Mouse (Mus musculus) cerebellum, adult 11 months (tissue): ENCODE data around the gene Trappc10.

Experiments used
- DNase-seq: peaks from one replicate; pipeline ENCODE4 v3.0.0; 2022

The Trappc10 gene

DNA sequence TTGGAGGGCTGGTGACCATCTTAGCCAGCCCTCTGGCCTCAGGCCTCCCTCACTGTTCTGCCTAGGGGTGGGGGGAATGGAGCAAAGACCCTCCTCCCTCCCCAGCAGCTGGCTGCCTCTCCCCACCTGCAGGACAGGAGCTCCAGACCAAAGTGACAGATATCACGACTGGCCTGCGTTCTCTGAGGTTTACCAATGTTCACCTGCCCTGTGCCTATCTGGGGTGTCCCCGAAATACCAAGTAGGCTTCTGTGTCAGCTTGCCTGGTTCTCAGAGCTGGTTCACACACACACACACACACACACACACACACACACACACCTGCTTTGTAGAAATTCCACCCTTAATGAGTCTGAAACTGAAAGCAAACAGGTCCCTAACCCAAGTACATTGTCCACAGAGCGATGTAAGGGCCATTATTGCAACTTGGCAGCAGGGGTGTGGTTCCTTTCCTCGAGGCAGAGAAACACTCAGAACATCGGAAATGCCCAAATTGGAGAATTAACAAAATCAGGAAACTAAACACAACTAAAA, 13.8 kb upstream of the Trappc10 start:
- no peak for DNase-seq

DNA sequence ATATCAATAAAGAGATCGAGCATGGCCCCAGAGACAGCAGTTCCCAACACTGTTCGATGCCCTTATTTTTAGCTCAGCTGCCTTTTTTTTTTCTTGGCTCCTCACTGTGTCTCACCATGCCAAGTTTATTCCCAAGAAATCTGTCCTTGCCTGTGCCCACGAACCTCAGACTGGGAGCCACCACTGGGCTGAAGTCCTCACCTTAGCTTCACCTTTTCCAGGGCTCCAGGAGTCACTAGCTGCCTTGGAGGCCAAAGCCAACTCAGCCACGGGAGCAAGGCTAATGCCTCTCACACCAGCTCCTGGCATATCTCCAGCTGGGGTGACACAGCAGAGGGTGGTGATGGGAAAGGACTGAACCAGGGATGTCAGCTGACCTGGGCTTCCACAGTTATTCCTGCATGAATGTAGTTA, 11.2 kb upstream of the Trappc10 start:
- no peak for DNase-seq

DNA sequence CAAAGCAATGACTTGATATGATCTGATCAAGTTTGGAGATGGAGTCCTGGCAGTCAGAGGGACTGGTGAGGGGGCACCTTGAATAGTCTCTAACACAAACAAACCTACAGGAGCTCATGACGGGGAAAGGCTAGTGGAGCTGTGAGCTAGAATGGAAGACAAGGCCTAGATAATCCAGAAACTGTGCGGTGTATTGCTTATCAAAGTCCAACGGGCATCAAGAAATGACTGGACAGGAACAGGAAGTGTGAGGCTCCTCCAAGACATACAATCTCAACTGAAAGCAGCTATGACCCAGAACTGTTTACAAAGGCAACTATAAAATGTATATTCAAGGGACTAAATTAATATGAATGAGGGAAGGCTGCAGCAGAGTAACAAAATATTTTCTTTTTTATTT, 2.8 kb upstream of the Trappc10 start:
- no peak for DNase-seq

DNA sequence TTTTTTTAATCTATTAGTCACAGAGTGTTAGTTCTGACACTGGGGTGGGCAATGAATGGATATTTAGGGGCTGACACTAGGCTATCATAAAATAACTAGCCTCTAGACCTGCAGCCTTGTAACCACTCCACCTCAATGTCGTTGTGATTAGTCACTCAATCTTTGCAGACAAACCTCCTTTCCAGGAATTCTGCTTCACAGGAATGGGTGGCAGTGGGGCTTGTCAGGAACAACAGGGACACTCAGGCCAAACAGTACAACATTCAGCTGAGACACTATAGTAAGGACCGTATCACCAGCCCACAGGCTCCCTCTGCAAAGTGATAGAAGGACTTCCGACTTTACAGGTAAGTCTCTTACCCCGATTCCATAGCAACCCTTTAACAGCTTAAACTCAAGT, 2.3 kb upstream of the Trappc10 start:
- DNase-seq: no peak

DNA sequence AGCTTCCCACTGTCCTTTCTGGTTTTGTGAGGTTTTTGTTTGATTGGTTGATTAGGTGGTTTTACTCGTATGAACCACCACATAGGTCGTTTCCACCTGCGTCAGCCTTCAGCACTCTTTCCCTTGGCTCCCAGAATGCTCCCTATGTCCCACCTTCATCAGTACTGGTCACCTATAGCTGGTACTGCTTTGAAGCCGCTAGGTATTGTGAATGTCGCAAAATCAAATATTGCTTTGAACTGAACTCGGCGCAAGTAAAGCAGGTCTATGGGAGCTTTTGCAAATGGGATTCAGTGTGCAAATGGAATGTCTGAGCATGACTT, 745 bp upstream of the Trappc10 start:
- no peak for DNase-seq

DNA sequence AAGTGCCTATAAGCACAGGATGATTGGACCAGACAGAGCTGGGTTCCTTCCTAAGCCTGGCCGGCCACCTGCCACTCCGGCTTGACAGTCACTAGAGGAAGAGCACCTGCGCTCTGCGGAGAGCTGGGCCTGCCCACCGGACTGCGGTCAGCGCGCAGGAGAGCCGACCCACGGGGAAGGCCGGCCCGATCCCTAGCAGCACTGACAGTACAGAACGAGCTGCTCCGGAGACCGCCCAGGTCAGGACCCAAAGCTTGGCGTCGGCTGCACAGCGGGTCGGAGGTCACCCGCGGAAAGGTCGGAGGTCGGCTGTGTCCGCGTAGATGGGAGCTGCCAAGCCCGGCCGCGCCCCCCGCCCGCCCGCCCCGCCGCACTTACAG, 393 bp downstream of the Trappc10 start:
- DNase-seq: peak; percentile 48

DNA sequence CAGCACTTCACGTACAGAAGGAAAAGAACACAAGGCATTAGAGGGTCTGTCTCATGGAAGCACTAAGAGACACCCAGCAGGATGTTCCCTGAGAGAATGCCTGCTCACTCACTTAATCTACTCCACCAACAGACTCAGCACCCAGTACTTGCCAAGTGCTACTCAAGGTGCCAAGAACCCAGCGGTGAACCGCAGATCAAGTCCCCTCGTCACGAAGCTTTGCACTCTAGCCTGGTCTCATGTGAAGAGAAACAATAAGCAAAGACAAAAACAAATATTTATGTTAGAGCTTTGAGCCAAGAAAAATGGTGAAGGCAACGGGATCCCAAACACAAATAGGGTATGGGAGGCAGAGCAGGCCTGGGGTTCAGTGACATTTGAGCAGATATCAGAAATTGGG, 5.5 kb downstream of the Trappc10 start:
- DNase-seq: no peak

DNA sequence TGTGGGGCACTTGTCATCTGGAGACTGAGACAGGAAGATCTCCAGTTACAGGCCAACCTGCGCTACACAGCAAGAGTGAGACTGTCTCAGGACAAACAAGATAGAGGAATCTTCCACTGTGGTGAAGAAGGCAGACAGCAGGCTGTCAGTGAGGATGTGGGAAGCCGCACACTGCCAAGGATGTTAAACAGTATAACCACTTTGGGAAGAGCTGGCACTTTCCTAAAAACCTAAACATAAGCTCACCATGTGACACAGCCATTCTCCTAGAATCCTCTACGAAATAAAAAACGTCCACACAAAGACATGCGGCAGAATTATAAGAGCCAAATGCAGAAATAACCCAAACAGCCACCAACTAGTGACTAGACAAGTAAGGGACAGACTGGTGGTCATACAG, 6.1 kb downstream of the Trappc10 start:
- no peak for DNase-seq

DNA sequence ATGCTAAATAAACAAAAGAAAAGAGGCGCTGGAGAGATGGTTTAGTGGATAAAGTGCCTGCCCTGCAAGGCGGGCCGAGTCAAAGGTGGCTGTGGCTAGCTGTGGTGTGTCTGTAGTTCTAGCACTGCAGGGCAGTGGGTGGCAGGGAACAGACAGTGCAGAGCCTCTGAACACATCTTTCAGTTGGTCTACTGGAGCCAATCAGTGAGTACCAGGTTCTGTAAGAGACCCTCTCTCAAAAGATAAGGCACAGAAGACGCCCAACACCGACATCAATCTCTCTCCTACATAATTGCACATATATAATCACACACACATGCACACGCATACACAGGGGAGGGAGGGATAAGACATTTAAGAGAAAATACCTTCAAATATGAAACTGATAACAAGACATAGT, 6.6 kb downstream of the Trappc10 start:
- no peak for DNase-seq

DNA sequence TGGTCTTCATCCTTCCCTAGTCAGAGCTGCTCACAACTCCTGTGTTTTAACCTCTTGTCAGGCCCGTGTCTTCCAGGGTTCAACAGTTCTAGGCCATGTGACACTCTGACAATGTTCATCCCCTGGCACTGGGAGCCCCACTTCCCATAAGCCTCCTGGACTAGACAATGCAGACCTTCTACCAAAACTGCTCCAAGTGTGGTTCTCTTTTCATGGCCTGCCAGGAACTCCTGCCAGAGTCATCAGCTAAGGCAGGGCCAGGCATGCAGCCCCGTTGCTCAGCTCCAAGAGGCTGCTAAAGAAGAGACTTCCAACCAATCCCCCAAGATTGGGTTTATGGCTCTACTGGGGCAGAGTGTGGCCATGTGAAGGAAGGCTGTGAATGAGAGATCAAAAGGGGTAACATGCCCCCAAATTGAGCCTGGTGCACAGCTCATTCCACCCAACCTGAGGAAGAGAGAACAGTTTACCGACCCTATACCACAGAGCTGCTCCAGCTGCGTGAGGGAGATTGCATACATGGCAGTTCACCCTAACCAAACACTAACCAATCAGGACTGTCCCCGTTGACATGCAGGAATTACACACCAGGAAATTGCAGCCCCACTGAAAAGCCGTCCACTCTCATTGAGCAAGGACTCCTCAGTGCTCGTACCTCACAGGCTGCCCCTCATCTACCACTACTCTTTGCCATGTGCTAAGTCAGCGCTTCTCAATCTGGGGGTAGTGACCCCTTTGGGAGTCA, 7.4 kb downstream of the Trappc10 start:
- no peak for DNase-seq

DNA sequence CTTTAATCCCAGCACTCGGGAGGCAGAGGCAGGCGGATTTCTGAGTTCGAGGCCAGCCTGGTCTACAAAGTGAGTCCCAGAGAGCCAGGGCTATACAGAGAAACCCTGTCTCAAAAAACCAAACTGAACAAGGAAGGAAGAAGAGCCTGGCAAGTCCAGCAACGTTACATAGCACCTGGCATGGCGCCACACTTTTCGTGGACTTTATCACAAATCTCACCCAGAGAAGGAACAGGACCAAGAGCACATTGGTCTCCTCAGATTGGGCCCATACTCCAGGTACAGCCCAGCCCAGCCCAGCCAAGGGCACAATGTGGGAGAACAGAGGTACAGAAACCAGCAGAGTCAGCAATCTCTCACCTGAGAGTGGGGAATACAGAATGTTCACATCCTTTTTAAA, 10.7 kb downstream of the Trappc10 start:
- DNase-seq: no peak

DNA sequence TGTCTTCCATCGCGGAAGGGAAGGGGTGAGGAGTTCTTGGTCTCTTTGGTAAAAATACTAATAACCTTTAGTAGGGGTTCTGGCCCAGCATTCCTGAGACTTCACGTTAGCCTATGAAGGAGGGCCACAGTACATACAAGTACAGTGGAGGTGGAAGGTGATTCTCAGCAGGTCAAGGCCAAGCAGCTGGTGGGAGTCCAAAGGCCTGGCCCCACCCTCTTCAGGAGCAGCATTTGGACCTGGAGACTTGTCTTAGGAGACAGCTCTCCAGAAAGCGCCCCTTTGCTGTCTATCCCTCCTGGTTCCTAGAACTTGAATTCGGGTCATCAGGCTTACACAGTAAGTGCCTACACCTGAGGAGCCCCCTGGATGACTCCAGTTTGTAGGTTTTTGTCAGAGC, 11.3 kb downstream of the Trappc10 start:
- no peak for DNase-seq

DNA sequence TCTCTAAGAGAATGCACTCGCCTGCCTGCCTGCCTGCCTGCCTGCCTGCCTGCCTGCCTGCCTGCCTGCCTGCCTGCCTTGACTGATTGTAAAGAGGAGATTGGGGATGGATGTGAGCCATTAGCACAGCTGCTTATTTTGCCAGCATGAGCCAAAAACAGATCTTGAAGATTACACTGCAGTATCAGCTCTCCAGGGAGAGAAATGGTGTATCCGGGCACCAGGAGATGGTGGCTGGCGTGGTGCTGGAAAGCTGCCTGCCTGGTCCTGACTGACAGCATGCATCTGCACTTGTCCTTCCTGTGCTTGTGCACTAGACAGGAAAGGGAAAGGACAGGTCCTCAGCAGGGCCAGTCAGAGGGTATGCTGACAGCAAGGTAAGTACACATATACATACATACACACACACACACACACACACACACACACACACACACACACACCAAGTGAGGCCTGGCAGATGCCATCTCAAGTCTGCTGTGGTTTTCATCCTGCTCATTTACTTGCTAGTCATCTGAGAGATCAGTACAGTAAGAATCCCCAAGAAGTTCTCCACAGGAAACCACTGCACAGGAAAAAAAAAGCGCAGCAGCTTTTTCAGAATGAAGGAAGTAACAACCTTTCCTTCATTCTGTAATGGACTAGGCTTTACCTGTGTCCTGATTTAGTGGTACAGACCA, 12.0 kb downstream of the Trappc10 start:
- no peak for DNase-seq

DNA sequence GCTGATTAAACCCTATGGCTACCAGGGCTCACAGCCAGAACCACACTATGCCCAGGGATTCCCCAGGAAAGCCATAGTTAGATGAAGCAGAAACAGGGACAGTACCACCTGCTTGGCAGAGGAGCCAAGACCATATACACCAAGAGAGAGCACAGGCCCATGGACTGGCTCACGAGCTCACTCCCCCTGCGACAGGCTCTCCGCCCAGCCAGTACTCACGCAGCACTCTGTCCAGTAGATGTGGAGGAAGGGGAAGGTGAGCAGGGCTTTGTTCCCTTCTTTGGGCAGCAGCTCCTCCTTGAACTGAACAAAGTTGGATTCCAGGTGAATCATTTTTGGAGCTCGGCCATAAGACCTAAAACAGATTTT, 15.9 kb downstream of the Trappc10 start:
- no peak for DNase-seq

DNA sequence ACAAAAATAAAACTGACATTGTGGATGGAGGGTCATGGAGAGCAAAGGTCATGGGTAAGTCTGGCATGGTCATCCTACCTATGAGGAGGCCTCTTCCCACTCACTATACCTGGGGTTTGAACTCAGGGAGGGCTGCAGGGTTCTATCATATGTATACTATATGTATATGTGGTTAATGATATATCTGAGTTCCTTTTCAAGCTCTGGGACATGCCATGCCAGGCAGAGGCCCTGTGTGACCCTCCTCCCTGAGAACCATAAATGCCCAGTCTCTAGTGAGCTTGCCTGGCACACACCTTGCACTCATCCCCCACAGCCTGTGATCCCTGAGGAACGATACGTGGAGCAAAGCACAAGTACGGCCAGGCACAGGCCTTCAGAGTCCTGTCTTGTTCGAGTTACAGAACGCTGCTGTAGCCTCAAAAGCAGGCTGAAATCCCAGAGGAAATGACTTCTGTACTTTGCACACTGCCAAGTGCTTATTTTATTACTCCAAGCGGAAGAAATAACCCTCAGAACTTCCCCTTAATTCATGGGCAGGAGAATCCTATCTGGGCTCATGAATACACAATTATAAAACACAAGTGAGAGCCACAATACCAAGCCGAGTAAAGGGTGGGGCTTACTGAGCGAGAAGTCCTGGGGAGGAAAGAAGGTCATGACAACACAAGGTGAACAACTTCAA, 16.4 kb downstream of the Trappc10 start:
- no peak for DNase-seq

DNA sequence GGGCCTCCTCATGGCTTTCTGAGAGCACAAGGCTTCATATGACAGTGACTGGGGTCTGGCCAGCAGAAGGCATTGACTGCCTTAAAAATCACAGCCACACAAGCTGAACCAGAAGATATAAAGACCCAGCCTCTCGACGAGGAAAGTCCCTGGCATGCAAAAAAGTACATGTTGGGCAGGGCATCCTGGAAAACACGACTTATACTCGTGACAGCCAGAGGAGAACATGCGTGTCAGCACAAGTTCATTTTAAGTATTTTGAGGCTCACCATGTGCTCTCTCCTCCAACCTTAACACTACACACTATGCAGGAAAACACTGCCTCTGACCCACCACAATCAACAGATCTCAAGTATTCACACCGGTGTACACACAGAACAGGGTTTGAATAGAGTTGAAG, 20.3 kb downstream of the Trappc10 start:
- DNase-seq: no peak

DNA sequence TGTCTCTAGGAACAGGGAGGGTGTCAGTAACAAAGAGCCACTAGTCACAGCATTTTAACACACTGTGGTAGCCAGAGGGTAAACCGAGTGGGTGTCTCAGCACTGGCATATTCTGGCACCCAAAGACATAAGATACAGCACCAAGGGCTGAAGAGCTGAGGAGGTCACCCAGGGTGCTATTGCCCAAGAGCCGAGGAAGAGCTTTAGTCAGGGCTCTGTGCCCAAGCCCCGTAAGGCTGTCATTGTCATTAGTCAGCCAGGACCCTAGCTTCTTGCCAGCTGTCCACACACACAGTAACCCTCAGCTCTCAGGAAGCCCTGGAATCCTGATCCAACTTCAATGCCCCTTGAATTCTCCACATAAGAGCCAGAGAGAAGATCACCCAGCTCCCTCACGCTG, 21.5 kb downstream of the Trappc10 start:
- no peak for DNase-seq

DNA sequence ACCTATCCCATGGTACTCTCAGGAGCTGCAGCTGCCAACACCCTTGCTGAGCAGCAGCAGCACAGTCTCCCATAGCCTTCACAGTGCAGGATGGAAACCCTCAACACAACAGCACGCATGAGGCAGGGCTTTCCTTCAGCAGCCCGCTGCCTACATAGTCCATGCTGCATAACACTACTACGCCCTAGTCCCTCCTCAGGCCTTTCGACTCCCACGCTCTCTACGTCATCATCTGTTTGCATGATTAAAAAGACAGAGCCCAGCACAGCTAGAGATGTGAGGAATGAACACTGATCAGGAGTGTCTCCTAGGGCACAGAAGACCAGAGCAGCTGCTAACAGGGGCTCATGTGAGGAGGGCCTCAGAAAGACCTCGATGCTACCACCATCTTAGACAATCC, 23.1 kb downstream of the Trappc10 start:
- no peak for DNase-seq

DNA sequence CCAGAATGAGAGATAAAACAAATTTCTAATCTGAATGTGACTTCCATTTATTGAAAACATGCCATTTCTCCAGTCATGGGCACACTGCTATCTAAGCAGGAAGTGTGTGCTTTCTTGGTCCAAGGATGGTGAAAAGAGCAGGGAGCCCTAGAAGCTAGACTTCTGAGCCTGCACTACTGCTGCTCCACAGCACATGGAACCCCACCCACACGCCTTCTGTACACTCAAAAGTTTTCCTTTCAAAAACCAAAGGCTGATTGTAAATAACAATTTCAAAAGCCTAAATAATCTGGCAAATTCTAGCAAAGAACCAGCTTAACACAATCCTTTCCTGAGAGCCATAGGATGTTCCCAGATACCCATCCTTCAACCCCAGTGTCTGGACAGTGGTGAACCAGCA, 24.9 kb downstream of the Trappc10 start:
- DNase-seq: no peak

DNA sequence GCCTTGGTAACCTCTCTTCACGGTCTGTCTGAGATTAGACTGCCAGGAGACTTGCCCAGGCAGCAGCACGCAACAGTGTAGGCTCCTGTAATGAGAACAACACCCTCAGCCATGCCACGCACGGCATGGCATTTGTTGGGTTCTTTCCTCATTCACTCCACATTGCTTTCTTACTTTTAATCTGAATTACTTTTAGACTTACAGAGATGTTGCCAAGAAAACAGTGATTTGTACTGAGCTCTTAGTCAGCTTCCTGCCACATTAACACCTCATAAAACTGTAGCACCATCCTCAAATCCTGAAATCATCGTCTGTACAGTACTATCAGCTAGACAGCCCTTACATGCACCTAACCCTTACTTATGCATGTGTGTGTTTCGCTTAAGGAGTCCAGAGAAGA, 25.9 kb downstream of the Trappc10 start:
- DNase-seq: no peak

DNA sequence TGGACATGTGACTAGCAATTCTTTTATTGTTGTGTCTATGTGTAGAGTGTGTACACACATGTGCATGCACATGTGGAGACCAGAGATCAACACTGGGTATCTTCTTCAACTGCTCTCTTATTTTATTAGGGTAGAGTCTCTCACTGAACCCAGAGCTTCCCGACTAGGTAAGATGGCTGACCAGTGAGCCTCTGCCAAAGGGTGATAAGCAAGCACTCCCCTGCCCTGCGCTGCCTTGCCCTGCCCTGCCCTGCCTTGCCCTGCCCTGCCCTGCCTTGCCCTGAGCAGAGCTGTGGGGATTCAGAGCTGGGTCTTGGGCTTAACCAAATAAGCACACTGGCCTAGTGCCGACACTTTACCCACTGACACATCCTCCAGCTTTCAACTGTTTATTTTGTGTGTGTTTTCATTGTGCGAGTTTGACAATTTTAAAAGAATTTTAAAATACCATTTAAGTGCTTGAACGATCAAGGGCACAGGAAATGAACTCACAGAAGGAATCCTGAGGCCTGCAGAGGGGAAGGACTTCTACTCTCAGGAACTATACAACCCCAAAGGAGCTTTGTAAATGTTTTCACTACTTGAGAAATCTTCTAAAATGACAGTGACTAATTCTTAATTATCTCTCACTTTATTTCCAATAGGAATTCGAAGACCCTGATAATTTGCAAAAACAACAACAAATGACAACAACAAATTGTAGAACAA, 27.9 kb downstream of the Trappc10 start:
- DNase-seq: no peak

DNA sequence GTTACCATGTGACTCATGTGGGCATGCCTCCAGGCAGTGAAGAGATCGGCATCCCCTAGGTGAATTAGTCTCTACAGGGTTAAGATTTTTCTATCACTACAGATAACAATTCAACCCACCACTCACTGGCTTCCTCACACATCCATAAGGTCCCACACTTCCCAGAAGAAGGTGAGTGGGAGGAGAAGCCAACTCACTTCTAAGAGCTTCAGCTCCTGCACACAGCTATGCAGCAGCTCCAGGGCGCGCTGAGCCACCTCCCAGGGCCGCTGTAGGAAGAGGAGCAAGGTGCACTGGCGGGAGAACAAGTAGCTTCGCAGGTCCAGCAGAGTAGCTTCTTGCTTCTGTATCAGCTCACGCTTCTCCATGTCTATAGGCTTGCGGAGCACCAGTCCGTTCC, 30.1 kb downstream of the Trappc10 start:
- no peak for DNase-seq

DNA sequence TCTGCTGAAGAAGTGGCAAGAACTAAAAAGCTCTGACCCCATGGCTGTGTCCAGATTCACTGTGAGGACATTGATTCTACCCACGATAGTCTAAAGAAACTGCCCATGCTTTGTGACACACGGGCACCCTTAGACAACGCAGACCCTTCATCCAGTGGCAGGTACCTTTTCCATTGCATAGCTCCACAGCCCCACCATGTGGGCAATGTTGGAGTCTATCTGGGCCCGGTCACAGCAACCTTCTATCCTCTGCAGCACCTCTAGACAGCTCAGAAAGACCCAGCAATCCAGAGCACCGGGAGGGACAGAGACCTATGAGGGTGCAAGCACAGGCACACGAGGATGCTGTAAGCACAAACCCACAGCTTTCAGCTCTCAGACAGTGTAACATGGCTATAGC, 33.1 kb downstream of the Trappc10 start:
- DNase-seq: no peak

DNA sequence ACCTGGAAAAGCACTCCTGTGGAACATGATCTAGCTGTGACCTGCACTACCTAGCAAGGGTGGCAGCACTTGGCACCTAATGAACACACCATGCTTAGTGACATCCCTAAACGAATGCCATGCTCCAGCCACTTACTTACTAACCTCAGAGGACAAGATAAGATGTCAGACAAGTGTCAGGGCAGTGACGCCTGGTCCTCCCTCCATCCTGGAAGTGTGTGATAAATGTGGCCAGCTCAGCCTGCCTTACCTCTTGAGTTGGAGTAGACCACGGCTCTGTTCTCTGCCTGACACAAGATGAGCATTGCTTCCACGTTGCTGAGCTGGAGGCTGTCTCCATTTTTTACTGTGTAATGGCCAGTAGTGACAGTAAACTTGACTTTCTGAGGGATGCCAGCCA, 43.3 kb downstream of the Trappc10 start:
- no peak for DNase-seq
